Mouse (Mus musculus) stomach, embryonic 15.5 days (tissue): ENCODE data around the gene Gm9732. TPM values are rescaled to one million over a fixed set of nuclear protein-coding genes. Genes with fewer than 3 reads are reported as not detected.
"Not testable (repeated sequence)": the region's sequence is repeated elsewhere in the genome, so short reads cannot be mapped to it uniquely, and the experiment has no call there.

ENCODE experiments used
- ATAC-seq: fragments of 200-750 bp; cut with Nextera tagmentation; 2 replicates; pipeline ENCODE4 v1.8.0; 2017; ENCODE audit warnings: low read depth, moderate number of reproducible peaks, moderate TSS enrichment; ENCODE audit not compliant: insufficient read depth, low FRiP score
- H3K27ac ChIP-seq: fragments of 300-500 bp; sonication (generic); 2 replicates; pipeline ENCODE4 v1.5.1; 2015; ENCODE audit warnings: mild to moderate bottlenecking, inconsistent platforms
- H3K27me3 ChIP-seq: fragments of 300-500 bp; sonication (generic); replicated peaks from 2 replicates; pipeline ENCODE4 v1.6.1; 2015; ENCODE audit warnings: inconsistent platforms
- H3K36me3 ChIP-seq: fragments of 300-500 bp; sonication (generic); 2 replicates; pipeline ENCODE4 v1.6.1; 2015; ENCODE audit warnings: inconsistent platforms
- H3K4me1 ChIP-seq: fragments of 300-500 bp; sonication (generic); 2 replicates; pipeline ENCODE4 v1.6.1; 2015; ENCODE audit warnings: inconsistent platforms
- H3K4me2 ChIP-seq: fragments of 300-500 bp; sonication (generic); 2 replicates; pipeline ENCODE4 v1.6.1; 2015; ENCODE audit warnings: mild to moderate bottlenecking, inconsistent platforms
- H3K4me3 ChIP-seq: fragments of 300-500 bp; sonication (generic); replicated peaks from 2 replicates; pipeline ENCODE4 v1.5.1; 2015; ENCODE audit warnings: inconsistent platforms
- H3K9ac ChIP-seq: fragments of 300-500 bp; sonication (generic); 2 replicates; pipeline ENCODE4 v1.6.1; 2015; ENCODE audit warnings: inconsistent platforms
- H3K9me3 ChIP-seq: fragments of 300-500 bp; sonication (generic); 2 replicates; pipeline ENCODE4 v1.6.1; 2016; ENCODE audit warnings: inconsistent platforms
- WGBS: fragments of 180-500 bp; shearing (Covaris S2); methylation state at CpG from one replicate; pipeline ENCODE4 v1.1.7; 2015; 5-methylcytosine and 5-hydroxymethylcytosine counted together
- polyA plus RNA-seq: library from polyadenylated mRNA; unstranded; fragments of >200 nt; fragmentation: Nextera tagmentation; extraction: Ambion mirVana; gene quantifications from 2 replicates; pipeline ENCODE4 v1.2.1, GENCODE M21; 2015

Gm9732 gene
- polyA plus RNA-seq, 1 experiment from 2014 or later, result not detected

- H3K27ac ChIP-seq, ATAC-seq, H3K9ac ChIP-seq, H3K4me3 ChIP-seq, H3K36me3 ChIP-seq, H3K4me2 ChIP-seq, H3K27me3 ChIP-seq, H3K4me1 ChIP-seq, H3K9me3 ChIP-seq: not testable (repeated sequence)
- 62% methylated on average over 2 of the region's 2 CpGs for WGBS
These were observed 2.6 kb downstream of the Gm9732 start for GRCm38 (mm10) chr14:43277468-43277867.

DNA sequence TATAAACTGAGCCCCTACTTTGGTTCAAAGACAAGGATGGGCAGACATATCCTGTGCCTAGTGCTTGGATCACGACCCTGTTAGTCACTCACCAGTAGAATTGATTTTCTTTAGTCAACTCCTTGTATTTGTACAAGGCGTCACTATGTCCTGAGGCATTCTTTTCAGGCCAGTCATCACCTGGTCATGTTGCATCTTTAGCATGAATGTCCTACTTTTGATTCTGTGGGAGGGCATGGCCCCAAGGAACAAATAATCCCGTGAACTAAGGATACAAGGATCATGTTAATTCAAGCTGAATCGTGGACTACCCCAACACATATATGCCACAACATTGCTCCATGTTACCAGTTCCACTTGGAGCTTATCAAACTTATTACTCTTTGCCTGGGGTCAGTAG, 3.3 kb downstream of the Gm9732 start:
- H3K27ac ChIP-seq, ATAC-seq, H3K36me3 ChIP-seq, H3K9ac ChIP-seq, H3K4me3 ChIP-seq, H3K9me3 ChIP-seq, H3K27me3 ChIP-seq, H3K4me2 ChIP-seq, H3K4me1 ChIP-seq: not testable (repeated sequence)
- 60% methylated on average over 4 of the region's 4 CpGs for WGBS

DNA sequence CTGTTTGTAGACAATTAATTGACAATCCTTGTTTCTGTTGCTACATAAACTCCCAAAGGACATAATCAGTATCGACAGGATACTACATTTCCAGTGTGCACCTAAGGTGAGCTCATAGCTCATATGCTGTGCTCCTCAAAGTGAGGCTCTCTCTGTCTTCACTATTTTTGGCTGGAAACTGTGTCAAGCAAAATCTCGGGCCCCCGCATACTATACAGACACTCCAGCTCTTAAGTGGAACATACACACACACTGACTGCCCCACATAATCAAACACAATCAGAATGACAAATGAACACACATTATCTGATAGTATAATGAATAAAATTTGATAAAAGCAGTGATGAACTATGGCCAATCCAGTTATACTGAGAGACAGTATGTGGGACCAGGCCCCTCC, 3.8 kb downstream of the Gm9732 start:
- not testable (repeated sequence) for ATAC-seq

GRCm38 (mm10) chr14:43293503-43293902, 18.7 kb downstream of the Gm9732 start, which contains the start of gene Gm8127:
TSS of gene Gm8127 (minus strand) at chr14:43293832.
- H3K4me2 ChIP-seq, ATAC-seq, H3K27me3 ChIP-seq, H3K4me1 ChIP-seq, H3K4me3 ChIP-seq, H3K36me3 ChIP-seq, H3K9ac ChIP-seq, H3K9me3 ChIP-seq, H3K27ac ChIP-seq: not testable (repeated sequence)
- 82% methylated on average over 3 of the region's 3 CpGs for WGBS

More for the DNA sequence above, 3.8 kb downstream of the Gm9732 start:
- H3K9ac ChIP-seq, H3K27me3 ChIP-seq, H3K4me2 ChIP-seq, H3K9me3 ChIP-seq, H3K36me3 ChIP-seq, H3K4me3 ChIP-seq, H3K27ac ChIP-seq, H3K4me1 ChIP-seq: not testable (repeated sequence)
- WGBS, result 83% methylated on average over 3 of the region's 3 CpGs

GRCm38 (mm10) chr14:43319516-43319915, 44.7 kb downstream of the Gm9732 start:
- H3K9ac ChIP-seq, H3K4me1 ChIP-seq, ATAC-seq, H3K4me2 ChIP-seq, H3K27me3 ChIP-seq, H3K9me3 ChIP-seq, H3K36me3 ChIP-seq, H3K4me3 ChIP-seq, H3K27ac ChIP-seq: not testable (repeated sequence)

- H3K4me2 ChIP-seq, H3K27ac ChIP-seq, H3K27me3 ChIP-seq, H3K4me3 ChIP-seq, H3K9me3 ChIP-seq, H3K4me1 ChIP-seq, ATAC-seq, H3K9ac ChIP-seq, H3K36me3 ChIP-seq: not testable (repeated sequence)
- 63% methylated on average over 2 of the region's 2 CpGs for WGBS
These were observed 53.8 kb downstream of the Gm9732 start for GRCm38 (mm10) chr14:43328603-43329002.

- H3K9ac ChIP-seq, H3K4me3 ChIP-seq, H3K27ac ChIP-seq, H3K4me2 ChIP-seq, ATAC-seq, H3K36me3 ChIP-seq, H3K4me1 ChIP-seq, H3K27me3 ChIP-seq, H3K9me3 ChIP-seq: not testable (repeated sequence)
- WGBS, result 93% methylated on average over 11 of the region's 11 CpGs
These were observed 56.6 kb downstream of the Gm9732 start for GRCm38 (mm10) chr14:43331362-43331880.

GRCm38 (mm10) chr14:43337646-43338045, 62.8 kb downstream of the Gm9732 start:
- H3K27ac ChIP-seq, H3K9me3 ChIP-seq, H3K27me3 ChIP-seq, ATAC-seq, H3K36me3 ChIP-seq, H3K4me2 ChIP-seq, H3K4me3 ChIP-seq, H3K4me1 ChIP-seq, H3K9ac ChIP-seq: not testable (repeated sequence)
- WGBS, result 71% methylated on average over 1 of the region's 1 CpGs

DNA sequence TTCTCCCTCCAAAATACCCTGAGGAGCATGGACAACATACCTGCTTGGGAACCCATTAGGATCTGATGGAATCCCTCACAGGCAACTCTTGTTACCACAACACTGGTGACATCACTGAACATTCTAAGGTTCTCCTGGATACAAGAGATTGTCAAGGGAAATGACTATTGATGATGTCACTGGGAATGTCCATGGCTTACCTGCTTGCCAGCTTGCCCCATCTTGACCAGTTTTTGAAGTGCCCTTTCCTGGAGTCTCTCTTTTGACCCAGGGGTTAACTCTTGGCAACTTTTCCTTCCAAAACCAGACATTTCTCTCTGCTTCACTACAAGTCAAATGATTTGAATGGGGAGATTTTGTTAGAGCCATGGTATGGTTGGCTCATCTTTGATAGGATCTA, 72.9 kb downstream of the Gm9732 start, which contains the start of gene 1700001F09Rik:
Gene 1700001F09Rik (minus strand): TSS at position 101 of the 400 bp plus-strand sequence.
- H3K9ac ChIP-seq, H3K27me3 ChIP-seq, H3K36me3 ChIP-seq, H3K27ac ChIP-seq, H3K4me3 ChIP-seq, H3K4me1 ChIP-seq, ATAC-seq, H3K4me2 ChIP-seq, H3K9me3 ChIP-seq: not testable (repeated sequence)

GRCm38 (mm10) chr14:43352944-43353343, 78.1 kb downstream of the Gm9732 start:
- H3K4me2 ChIP-seq, H3K4me3 ChIP-seq, H3K27me3 ChIP-seq, H3K9ac ChIP-seq, H3K36me3 ChIP-seq, H3K4me1 ChIP-seq, ATAC-seq, H3K9me3 ChIP-seq, H3K27ac ChIP-seq: not testable (repeated sequence)
- 83% methylated on average over 2 of the region's 2 CpGs for WGBS

Other genes starting within 250 kb of the Gm9732 start
- not detected in 2 replicates for gene Gm8094, start 198.4 kb upstream of the Gm9732 start, polyA plus RNA-seq
- gene Gm8104, start 174.4 kb upstream of the Gm9732 start, polyA plus RNA-seq, result not detected in 2 replicates
- gene Gm7233, start 95.2 kb upstream of the Gm9732 start, polyA plus RNA-seq, result not detected in 2 replicates
- not detected in 2 replicates for gene Gm8122, start 39.7 kb upstream of the Gm9732 start, polyA plus RNA-seq
- not detected in 2 replicates for gene Gm8126, start 16.4 kb upstream of the Gm9732 start, polyA plus RNA-seq
- not detected in 2 replicates for gene Gm8127, start 18.8 kb downstream of the Gm9732 start, polyA plus RNA-seq
- gene 1700001F09Rik, start 72.8 kb downstream of the Gm9732 start, polyA plus RNA-seq, result not detected in 2 replicates
- not detected in 2 replicates for gene Gm8138, start 141.3 kb downstream of the Gm9732 start, polyA plus RNA-seq